Mouse (Mus musculus): Measurements from ENCODE around the gene Fras1. TPM values are rescaled to one million over a fixed set of nuclear protein-coding genes. Genes with fewer than 3 reads are reported as not detected.

Fras1 gene
- polyA plus RNA-seq, 1 experiment from 2014 or later: 12.1 TPM

GRCm38 (mm10) chr5:96698972-96699371, 325.2 kb downstream of the Fras1 start:
- Histone ChIP-seq H3K4me2 (no peak overlapping the region), H3K4me1 (replicated peaks) (no peaks in the 10 kb centered on the region), H3K9ac (no peak overlapping the region), H3K27ac (no peak overlapping the region), H3K36me3 (peaks cover 9% of the 10 kb centered on the region), H3K9me3 (replicated peaks) (no peaks in the 10 kb centered on the region), H3K4me3 (no peak overlapping the region), H3K27me3 (no peaks in the 10 kb centered on the region)
- ATAC-seq (replicated peaks; ENCODE audit: insufficient number of reproducible peaks, insufficient read depth, low FRiP score, low read depth): no peak
- WGBS: 78% methylated on average over 8 of the region's 8 CpGs

GRCm38 (mm10) chr5:96702706-96703625, 329.2 kb downstream of the Fras1 start:
- Histone ChIP-seq H3K4me2 (no peak overlapping the region), H3K4me1 (replicated peaks) (no peaks in the 10 kb centered on the region), H3K4me3 (no peak overlapping the region), H3K27ac (no peak overlapping the region), H3K9me3 (replicated peaks) (no peaks in the 10 kb centered on the region), H3K36me3 (no peaks in the 10 kb centered on the region), H3K9ac (no peak overlapping the region), H3K27me3 (no peaks in the 10 kb centered on the region)
- WGBS: 61% methylated on average over 22 of the region's 22 CpGs
- no peak for ATAC-seq (replicated peaks; ENCODE audit: insufficient number of reproducible peaks, insufficient read depth, low FRiP score, low read depth)

- 82% methylated on average over 10 of the region's 10 CpGs for whole genome bisulfite sequencing
- H3K4me1 ChIP-seq (replicated peaks): 0 out of 2 replicates have a peak, but pooled peaks cover 2% of the 10 kb centered on the region
- no peak overlapping the region for H3K27ac ChIP-seq
- no peak overlapping the region for H3K9ac ChIP-seq
- no peaks in the 10 kb centered on the region for H3K9me3 ChIP-seq (replicated peaks)
- H3K36me3 ChIP-seq: 0 out of 2 replicates have a peak, but pooled peaks cover 3% of the 10 kb centered on the region
- no peak overlapping the region for H3K4me3 ChIP-seq
- no peaks in the 10 kb centered on the region for H3K27me3 ChIP-seq
- no peak overlapping the region for H3K4me2 ChIP-seq
- ATAC-seq (replicated peaks; ENCODE audit: insufficient number of reproducible peaks, insufficient read depth, low FRiP score, low read depth): no peak
These were observed 334.8 kb downstream of the Fras1 start for GRCm38 (mm10) chr5:96708515-96708914.

- Histone ChIP-seq H3K27me3 (no peaks in the 10 kb centered on the region), H3K9me3 (replicated peaks) (no peaks in the 10 kb centered on the region), H3K4me1 (replicated peaks) (peaks cover 5% of the 10 kb centered on the region; the same call in 1 of the 2 replicates), H3K27ac (no peak overlapping the region), H3K4me3 (no peak overlapping the region), H3K9ac (no peak overlapping the region), H3K36me3 (peaks cover 3% of the 10 kb centered on the region; the same call in 1 of the 2 replicates), H3K4me2 (no peak overlapping the region)
- WGBS: 39% methylated on average over 12 of the region's 12 CpGs
- no peak for ATAC-seq (replicated peaks; ENCODE audit: insufficient number of reproducible peaks, insufficient read depth, low FRiP score, low read depth)
These were observed 338.4 kb downstream of the Fras1 start for GRCm38 (mm10) chr5:96712089-96712684.

- Histone ChIP-seq H3K9me3 (replicated peaks) (no peaks in the 10 kb centered on the region), H3K27me3 (no peaks in the 10 kb centered on the region), H3K9ac (no peak overlapping the region), H3K27ac (no peak overlapping the region), H3K36me3 (peaks cover 3% of the 10 kb centered on the region; the same call in 1 of the 2 replicates), H3K4me2 (no peak overlapping the region), H3K4me1 (replicated peaks) (peaks cover 5% of the 10 kb centered on the region; the same call in 1 of the 2 replicates), H3K4me3 (no peak overlapping the region)
- ATAC-seq (replicated peaks; ENCODE audit: insufficient number of reproducible peaks, insufficient read depth, low FRiP score, low read depth): no peak
- 83% methylated on average over 4 of the region's 4 CpGs for WGBS
These were observed 339.0 kb downstream of the Fras1 start for GRCm38 (mm10) chr5:96712799-96713198.

- Histone ChIP-seq H3K36me3 (peaks cover 4% of the 10 kb centered on the region; the same call in 1 of the 2 replicates), H3K4me2 (no peak overlapping the region), H3K4me3 (no peak overlapping the region), H3K4me1 (replicated peaks) (peaks cover 5% of the 10 kb centered on the region; the same call in 1 of the 2 replicates), H3K27ac (no peak overlapping the region), H3K9me3 (replicated peaks) (no peaks in the 10 kb centered on the region), H3K9ac (no peak overlapping the region), H3K27me3 (no peaks in the 10 kb centered on the region)
- ATAC-seq (replicated peaks; ENCODE audit: insufficient number of reproducible peaks, insufficient read depth, low FRiP score, low read depth): no peak
- WGBS: 43% methylated on average over 8 of the region's 8 CpGs
These were observed 342.7 kb downstream of the Fras1 start for GRCm38 (mm10) chr5:96716273-96717034.

- Histone ChIP-seq H3K27me3 (no peaks in the 10 kb centered on the region), H3K36me3 (peaks cover 4% of the 10 kb centered on the region; the same call in 1 of the 2 replicates), H3K4me1 (replicated peaks) (peaks cover 3% of the 10 kb centered on the region; the same call in 1 of the 2 replicates), H3K4me2 (no peak overlapping the region), H3K27ac (no peak overlapping the region), H3K4me3 (no peak overlapping the region), H3K9ac (no peak overlapping the region), H3K9me3 (replicated peaks) (no peaks in the 10 kb centered on the region)
- WGBS: 91% methylated on average over 4 of the region's 4 CpGs
- ATAC-seq (replicated peaks; ENCODE audit: insufficient number of reproducible peaks, insufficient read depth, low FRiP score, low read depth): no peak
These were observed 343.9 kb downstream of the Fras1 start for GRCm38 (mm10) chr5:96717690-96718089.

- WGBS: 84% methylated on average over 5 of the region's 5 CpGs
These were observed 344.8 kb downstream of the Fras1 start for GRCm38 (mm10) chr5:96718601-96719000.

GRCm38 (mm10) chr5:96719221-96719620, 345.5 kb downstream of the Fras1 start:
- 86% methylated on average over 5 of the region's 5 CpGs for WGBS
- Histone ChIP-seq H3K4me1 (replicated peaks) (peaks cover 3% of the 10 kb centered on the region; the same call in 1 of the 2 replicates), H3K4me3 (no peak overlapping the region), H3K4me2 (no peak overlapping the region), H3K9me3 (replicated peaks) (no peaks in the 10 kb centered on the region), H3K27ac (no peak overlapping the region), H3K36me3 (peaks cover 4% of the 10 kb centered on the region; the same call in 1 of the 2 replicates), H3K9ac (no peak overlapping the region), H3K27me3 (no peaks in the 10 kb centered on the region)
- ATAC-seq (replicated peaks; ENCODE audit: insufficient number of reproducible peaks, insufficient read depth, low FRiP score, low read depth): no peak

More at GRCm38 (mm10) chr5:96718601-96719000, 344.8 kb downstream of the Fras1 start:
- H3K4me1 ChIP-seq (replicated peaks): peaks cover 3% of the 10 kb centered on the region; the same call in 1 of the 2 replicates
- no peaks in the 10 kb centered on the region for H3K9me3 ChIP-seq (replicated peaks)
- no peak overlapping the region for H3K4me2 ChIP-seq
- ATAC-seq (replicated peaks; ENCODE audit: insufficient number of reproducible peaks, insufficient read depth, low FRiP score, low read depth): no peak
- H3K9ac ChIP-seq: no peak overlapping the region
- peaks cover 4% of the 10 kb centered on the region; the same call in 1 of the 2 replicates for H3K36me3 ChIP-seq
- no peaks in the 10 kb centered on the region for H3K27me3 ChIP-seq
- no peak overlapping the region for H3K27ac ChIP-seq
- no peak overlapping the region for H3K4me3 ChIP-seq

GRCm38 (mm10) chr5:96722690-96723089, 348.9 kb downstream of the Fras1 start:
- H3K4me2 ChIP-seq: no peak overlapping the region
- H3K36me3 ChIP-seq: peaks cover 4% of the 10 kb centered on the region; the same call in 1 of the 2 replicates
- ATAC-seq (replicated peaks; ENCODE audit: insufficient number of reproducible peaks, insufficient read depth, low FRiP score, low read depth): no peak
- H3K27me3 ChIP-seq: no peaks in the 10 kb centered on the region
- no peak overlapping the region for H3K27ac ChIP-seq
- no peaks in the 10 kb centered on the region for H3K4me1 ChIP-seq (replicated peaks)
- H3K9ac ChIP-seq: no peak overlapping the region
- no peak overlapping the region for H3K4me3 ChIP-seq
- H3K9me3 ChIP-seq (replicated peaks): no peaks in the 10 kb centered on the region
- WGBS: 68% methylated on average over 3 of the region's 3 CpGs

All from heart, embryonic 15.5 days (tissue).